Mouse (Mus musculus) c-Kit-positive CD71-positive TER-119-negative erythroid progenitor cells, embryonic 14.5 days (primary cell): ENCODE results near the gene Gm28043.
"Not testable (repeated sequence)": the region's sequence is repeated elsewhere in the genome, so short reads cannot be mapped to it uniquely, and the experiment has no call there.

ENCODE experiments used
- DNase-seq: peaks from one replicate; pipeline ENCODE4 v3.0.0-alpha.2; 2013; ENCODE audit warnings: low read depth

Gm28043 gene

DNA sequence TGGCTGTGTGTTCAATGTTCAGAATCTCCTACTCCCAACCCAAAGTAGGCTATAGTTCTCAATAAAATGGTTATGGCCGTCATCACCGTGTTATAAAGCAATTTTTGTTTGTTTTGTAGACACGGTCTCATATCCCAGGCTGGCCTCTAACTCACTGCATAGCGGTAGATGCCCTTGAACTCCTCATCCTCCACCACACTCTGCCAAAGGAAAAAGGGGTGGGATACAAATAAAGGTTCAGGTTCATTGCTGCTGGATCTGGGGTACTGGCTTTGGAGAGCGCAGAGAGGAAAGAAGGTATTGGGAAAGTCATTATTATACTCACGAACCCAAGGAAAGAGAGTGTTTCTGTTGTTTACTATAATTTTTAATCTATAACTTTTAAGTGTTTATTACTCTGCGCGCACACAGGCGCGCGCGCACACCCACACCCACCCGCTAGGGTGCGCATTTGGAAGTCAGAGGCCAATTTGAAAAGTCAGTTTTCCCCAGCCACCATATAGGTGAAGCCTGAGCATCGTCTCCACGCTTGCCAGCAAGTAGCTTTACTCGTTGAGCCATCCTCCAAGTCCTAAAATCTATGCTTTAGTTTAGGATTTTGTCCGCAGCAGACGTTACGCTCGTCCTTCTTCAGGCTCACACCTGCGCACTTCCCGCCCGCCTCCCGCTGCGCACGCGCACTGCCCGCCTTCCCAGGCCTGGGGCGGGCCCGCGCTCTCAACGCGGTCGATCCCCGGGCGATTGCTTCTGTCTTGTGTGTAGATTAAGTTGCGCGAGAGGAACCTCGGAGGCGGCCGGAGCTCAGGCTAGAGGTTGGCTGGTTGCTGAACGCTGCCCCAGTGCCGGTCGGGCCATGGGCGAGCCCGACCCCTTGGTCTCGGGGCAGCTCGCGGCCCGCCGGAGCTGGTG is at the start of gene Gm28043, which contains the start of gene Rnf8:
Gene Gm28043 (plus strand): TSS at position 762 of the 909 bp plus-strand sequence.
Gene Rnf8 (plus strand): TSS at position 676 of the 909 bp plus-strand sequence.
- peak; percentile 92 for DNase-seq

DNA sequence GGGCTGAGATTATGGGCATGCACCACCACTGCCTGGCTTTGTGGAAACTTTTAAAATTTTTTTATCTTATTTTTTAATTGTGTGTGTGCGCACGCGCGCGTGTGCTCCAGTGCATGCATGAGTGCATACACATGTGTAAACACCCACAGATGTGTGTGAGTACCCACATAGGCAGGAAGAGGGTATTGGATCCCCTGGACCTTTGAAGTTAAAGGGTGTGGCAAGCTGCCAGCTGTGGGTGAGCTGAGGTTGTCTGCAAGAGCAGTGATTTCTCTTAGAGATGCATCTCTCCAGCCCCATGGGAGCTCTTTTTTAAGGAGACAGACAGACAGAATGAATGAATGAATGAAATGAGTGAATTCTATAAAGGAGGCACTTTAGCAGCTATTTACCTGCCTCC is 49.2 kb upstream of the Gm28043 start:
- DNase-seq: no peak

DNA sequence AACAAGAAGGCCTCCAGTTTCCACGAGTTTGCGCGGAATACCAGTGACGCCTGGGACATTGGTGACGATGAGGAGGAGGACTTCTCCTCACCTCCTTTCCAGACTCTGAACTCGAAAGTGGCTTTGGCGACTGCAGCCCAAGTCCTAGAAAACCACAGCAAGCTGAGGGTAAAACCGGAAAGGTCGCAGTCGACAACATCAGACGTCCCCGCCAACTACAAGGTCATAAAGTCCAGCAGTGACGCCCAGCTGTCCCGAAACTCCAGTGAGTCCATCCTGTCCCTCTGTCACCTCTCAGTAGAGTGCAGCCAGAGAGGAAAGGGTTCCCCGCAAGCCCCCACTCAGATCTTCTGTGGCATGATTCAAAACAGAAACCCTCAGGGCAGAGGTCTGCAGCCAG is 46.2 kb upstream of the Gm28043 start:
- no peak for DNase-seq

DNA sequence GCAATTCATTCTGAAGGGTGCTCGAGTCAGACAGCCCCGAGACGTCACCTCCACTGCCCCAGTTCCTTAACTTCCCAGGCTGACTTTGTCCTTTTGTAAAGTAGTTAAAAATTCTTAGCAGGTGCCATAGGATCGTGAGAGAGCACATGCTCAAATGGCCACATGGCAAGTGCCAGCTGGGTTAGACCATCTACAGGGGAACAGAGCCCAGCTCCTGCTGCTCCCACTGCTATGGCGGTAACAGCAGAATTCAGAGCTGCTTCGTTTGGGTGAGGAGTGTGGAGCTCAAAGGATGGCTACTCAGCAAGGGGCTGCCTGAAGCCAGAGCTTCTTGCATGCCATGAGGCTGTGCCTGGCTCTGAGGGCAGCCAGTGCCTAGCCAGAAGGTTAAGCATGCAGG is 44.8 kb upstream of the Gm28043 start:
- no peak for DNase-seq

DNA sequence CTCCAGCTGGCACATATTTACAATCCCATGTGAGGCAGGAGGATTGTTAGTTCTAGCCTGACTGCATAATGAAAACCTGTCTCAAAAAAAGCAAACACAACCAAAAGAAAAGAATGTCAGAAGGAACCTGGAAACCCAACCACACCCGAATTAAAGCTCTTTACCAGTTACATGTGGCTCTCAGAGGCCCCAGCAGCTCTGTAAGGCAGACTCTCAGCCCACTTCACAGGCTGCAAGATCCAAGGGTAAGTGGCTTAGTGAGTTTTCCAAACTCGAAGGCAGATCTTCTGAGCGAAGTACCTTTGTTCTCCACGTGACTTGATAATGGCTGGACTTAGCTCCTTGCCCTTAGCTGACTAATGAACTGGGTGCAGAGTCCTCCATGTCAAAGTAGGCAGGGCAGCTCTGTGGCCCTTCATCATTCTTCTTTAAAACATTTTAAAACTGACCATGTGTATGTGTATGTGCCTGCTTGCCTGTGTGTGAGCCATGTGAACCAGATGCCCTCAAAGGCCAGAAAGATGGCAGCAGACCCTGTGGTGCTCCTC is 35.0 kb upstream of the Gm28043 start:
- no peak for DNase-seq

DNA sequence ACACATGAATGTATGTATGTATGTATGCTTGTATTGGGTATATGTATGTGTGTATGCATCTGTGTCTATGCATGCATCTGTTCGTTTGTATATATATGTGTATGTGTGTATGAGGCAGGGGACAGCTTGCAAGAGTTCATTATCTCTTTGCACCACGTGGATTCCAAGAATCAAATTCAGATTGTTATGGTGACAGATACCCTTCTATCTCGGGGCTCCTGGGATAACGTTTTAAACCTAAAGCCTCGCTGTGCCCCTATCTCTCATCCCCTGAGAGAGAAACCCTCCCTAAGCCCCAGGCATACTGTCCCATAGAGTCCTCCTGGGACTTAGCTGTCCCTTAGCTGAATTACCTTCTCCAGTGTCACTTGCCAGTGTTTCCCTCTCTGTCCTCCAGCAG is 31.1 kb upstream of the Gm28043 start:
- peak; percentile 28 for DNase-seq

DNA sequence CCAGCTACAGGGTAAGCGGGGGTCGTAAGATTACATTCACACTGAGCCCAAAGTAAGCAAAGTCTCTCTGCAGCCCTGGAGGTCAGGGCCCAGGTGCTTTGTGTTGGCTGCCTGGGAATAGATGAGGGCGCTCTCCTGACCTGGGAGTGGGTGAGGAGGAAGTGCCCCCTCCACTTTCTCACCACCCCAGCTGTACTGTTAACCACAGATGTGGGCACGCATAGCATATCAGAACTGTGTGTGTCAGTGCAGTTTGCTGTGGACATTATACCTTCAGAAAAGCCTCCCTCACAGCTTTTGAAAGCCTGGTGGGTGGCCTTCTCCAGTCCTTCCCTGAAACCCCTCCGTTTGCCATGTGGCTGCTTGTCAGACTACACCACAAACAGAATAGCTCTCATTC is 30.4 kb upstream of the Gm28043 start:
- DNase-seq: no peak

DNA sequence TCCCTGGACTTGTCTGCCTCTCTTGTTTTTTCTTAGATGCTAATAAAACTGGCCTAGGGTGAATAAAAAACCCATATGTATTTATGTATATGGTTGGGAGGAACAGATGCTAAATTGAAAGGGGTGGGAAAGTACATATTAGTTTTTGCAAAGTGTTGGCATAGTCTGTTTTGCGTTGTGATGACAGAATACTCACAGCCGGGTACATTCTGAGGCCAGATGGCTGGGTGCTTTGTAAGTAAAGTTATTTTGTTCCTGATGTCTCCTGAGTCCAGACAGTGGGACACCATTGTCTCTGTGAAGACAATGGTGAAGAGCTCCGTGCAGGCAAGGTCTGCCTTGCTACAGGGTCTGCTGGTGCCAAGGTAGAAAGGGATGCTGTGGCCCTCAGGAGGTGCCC is 29.9 kb upstream of the Gm28043 start:
- no peak for DNase-seq

DNA sequence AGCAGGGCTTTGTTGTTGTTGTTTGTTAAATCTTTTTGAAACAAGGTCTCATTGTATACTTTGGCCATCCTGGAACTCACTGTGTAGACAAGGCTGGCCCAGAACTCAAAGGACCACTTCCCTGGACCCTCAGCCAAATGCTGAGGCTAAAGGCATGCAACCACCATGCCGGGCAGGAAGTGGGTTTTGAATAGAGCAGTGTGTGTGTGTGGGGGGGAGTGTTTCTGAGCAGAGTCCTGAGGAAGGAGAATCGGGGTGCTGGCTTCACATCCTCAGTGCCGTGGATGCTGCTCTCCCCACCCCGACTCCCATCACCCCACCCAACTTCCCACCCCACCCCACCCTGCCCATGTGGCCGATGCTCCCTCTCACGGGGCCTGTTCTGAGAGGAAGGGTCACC is 29.2 kb upstream of the Gm28043 start:
- no peak for DNase-seq

DNA sequence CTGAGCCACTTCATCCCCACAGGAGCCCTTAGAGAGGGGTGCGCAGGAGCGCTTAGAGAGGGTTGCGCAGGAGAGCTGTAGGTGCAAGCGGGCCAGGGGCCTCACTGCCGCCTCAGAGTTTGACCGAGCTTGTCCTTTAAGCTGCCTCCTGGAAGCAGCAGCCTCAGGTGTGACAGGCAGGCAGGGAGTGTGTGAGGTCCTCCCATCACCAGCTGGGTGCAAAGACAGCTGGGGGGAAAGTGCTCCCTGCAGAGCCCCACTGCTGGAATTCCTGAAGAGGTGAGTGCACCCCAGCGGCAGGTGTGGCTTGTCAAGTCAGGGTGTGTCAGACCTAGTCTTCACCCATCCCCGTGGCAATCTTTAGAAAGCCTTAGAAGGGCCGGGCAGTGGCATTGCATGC is 27.8 kb upstream of the Gm28043 start:
- no peak for DNase-seq

DNA sequence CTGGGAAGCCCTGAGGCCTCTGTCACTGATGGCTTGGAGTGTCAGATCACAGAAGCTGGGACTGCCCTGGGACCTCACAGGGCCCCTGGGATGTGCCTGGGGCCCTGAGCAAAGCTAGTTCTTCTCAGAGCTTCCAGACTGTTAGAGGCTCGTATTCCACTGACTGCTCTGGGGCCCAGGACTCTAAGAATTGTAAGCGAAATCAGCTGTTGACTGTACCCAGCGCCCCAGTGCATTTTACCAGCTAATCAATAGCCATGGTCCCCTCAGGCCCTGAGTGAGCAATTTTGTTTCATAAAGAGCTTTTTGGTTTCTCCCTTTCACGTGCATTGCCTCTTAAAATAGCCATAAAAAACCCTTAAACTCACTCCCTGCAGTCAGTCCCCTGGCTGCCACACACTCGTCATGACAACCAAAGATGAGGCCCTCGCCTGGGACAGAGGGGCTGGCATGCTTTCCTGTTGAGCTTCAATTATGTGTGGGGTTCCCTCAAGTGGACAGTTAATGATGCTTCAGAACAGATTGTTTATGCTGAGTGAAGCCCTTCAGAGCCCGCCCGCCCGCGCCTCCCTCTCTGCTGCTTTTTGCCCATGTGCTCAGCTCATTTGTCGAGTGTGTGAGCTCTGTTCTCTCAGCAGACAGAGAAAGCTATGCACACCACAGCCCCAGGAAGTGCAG is 25.3 kb upstream of the Gm28043 start:
- no peak for DNase-seq

DNA sequence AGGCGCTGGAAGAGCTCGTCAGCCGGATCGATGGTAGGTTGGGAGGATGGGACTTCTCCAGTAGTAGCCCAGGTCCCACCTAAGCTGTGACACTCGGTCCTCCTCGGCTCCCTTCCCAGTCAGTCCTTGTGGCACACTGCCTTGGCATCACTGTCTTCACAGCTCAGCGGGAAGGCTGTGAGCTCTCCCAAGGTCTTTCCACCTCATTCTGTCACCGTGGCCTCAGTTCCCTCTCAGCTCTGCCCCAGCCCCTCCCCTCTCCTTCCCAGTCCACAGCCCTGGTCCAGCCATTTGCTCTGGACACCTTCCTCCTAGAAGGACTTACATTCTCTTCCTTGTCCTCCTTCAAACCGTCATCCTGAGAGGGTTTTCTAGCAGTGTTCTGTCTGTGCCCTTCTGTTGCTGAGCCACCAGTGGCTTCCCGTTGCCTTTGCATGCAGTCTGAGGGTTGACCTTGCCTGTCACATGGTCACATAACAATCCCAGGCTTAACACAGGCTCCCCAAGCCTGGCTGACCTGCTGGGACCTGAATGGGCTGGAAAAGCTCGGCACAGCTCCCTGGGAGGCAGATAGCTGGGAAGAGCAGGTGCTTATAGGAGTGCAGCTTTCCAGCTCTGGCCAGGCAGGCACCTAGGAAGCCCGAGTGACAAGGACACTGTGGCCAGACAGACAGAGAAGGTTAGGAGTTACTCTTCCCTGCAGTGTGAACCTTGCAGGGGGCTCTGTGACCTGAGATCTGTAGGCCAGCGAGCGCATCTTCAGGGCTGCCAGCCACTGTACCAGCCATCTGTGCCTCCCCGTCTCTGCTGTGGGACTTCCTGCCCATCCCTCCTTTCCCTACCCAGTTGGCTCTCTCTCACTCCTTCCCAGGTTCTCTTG is 18.5 kb upstream of the Gm28043 start:
- DNase-seq: no peak

DNA sequence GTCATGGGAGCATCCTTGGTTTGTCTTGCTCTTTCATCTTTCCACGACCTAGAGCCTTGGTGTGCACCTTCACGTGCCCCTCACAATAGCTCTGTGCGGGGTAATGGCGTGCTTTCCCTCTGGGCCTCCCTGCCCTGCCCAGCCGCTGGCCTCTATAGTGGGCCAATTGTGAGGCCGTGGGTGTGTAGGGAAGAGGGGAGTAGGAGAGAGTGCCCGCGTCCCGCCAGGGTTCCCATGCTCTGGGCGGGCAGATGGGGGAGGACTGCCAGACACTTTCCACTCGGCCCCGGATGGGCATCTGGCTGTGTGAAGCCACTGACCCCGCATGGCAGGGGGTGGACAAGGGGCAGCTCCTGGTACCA is 17.9 kb upstream of the Gm28043 start:
- no peak for DNase-seq

DNA sequence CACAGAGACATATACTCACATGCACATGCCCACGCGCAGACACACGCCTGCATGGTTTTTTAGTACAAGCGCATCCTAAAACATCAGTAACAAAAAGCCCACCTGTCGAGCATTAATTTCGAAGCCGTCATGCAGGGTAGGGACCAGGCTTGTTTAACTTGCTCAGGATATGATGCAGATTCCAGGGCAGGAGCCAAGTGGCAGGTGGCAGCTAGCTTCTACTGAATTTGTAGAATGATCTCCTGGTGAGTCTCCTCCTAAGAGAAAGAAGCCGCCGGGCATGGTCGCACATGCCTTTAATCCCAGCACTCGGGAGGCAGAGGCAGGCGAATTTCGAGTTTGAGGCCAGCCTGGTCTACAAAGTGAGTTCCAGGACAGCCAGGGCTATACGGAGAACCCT is 15.6 kb upstream of the Gm28043 start:
- DNase-seq: no peak

DNA sequence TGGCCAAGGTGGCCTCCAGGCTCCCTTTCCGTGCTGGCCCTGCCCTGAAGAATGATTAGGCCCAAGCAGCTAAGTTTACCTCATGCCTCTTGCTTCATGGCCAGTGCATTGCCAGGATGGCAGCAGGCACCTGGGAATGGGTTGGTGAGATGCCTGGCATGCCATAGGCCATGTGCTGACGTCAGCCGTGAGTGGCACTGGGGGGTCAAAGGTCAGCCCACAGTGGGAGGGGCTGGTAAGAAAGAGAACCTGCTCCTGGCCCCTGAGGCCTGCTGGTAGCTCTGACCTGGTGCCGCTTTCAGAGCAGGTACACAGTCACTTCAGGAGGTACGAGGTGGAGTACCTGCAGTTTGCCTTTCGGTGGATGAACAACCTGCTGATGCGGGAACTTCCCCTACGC is 15.1 kb upstream of the Gm28043 start:
- no peak for DNase-seq

DNA sequence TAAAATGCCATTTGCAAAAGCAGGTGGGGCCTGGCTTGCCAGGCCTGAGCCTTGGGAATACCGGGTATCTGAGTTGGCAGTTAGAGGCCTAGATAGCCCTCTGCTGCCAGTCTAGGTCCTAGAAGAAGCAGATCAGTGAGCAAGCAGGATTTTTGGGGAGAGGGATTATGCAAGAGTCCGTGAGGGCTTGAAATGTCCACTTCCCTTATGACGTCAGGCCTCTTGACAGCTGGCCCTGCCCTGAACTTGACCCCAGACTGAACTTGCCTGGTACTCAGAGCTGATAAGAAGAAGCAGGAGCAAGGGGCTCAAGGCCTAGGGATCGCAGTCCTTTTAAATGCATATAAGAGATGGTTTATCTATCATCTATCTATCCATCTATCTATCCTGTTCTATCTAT is 13.3 kb upstream of the Gm28043 start:
- no peak for DNase-seq

DNA sequence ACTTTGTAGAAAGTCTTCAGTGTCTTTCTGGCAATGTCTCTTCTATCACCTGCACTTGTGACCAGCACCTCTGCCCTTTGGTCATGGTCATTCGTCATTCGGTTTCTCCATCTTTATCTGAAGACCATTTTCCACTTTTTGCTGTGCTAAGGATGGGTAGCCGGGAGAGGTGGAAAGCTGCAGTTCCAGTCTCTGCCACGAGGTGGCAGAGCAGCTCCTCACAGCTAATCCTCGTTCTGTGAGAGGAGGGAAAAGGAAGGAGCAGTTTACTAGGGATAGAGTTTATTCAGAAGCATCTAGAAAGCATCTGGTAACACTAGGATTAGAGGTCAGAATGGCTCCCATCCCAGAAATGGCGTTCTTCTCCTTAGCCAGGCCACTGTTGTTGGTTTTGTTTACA is 11.4 kb upstream of the Gm28043 start:
- peak; percentile 55 for DNase-seq

DNA sequence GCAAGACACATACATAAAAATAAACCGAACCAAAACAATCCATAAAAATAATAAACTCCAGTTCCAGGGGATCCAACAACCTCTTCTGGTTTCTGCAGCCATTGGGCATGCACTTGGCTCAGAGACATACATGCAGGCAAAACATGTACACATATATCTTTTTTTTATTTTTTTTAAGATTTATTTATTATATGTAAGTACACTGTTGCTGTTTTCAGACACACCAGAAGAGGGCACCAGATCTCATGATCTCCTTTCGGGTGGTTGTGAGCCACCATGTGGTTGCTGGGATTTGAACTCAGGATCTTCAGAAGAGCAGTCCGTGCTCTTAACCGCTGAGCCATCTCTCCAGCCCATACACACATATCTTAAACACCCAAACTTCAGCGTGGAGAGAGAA is 1.2 kb upstream of the Gm28043 start:
- DNase-seq: not testable (repeated sequence)

DNA sequence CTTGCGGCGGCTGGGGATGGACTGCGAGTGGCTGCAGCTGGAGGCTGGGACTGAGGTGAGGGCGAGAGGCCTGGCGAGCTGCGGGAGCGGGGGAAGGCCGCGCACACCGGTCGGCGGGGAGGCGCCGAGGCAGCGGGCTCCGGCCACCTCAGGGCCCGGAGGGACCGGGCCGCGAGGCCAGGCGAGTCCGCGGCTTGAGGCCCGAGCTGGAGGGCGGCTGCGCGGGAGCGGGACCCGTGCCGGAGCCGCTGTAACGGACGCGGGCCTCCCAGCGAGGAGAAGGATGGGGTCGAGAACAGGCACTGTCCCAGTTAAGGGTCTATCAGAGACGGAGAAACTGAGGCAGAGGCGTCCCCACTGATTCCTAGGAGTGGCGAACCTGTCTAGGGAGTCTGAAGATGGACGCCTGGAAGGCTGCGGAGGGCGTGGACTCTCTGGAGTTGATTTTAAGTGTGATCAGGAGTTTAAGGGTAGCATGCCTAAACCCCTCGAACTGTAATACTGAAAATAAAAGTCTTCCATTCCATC is 412 bp downstream of the Gm28043 start:
- no peak for DNase-seq

DNA sequence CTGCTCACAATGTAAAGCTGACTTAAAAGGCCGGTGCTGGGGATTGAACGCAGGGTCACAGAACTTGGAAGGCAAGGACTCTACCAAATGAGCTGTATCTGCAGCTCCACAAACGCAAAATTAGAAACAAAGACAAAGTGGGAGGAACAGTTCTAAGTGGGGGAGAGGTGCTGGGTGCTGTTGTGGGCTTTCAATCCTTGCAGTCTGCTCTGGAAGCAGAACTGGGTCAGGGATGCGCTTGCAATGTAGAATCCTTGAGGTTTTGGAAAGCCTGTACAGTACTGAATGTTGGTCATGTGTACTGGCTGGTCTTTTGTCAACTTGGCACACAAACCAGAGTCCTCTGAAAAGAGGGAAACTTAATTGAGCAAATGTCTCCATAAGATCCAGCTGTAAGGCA is 940 bp downstream of the Gm28043 start:
- DNase-seq: no peak

DNA sequence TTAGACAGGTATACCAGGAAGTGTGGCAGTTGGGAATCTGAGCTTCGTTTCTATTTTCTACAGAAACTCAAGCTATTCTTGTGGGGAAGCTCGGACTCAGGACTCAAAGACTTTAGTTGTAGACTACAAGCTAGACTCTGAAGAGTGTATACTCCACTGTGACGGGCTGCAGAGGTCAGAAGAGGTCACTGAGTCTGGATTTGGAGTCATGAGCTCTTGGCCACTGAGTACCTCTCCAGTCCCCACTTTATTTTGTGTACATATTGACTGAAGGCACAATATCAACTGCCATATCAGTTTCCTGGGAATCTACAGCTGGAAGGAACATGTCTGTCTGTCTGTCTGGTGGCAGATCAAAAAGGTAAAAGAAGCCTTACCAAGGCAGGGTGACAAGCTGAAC is 4.6 kb downstream of the Gm28043 start:
- no peak for DNase-seq

DNA sequence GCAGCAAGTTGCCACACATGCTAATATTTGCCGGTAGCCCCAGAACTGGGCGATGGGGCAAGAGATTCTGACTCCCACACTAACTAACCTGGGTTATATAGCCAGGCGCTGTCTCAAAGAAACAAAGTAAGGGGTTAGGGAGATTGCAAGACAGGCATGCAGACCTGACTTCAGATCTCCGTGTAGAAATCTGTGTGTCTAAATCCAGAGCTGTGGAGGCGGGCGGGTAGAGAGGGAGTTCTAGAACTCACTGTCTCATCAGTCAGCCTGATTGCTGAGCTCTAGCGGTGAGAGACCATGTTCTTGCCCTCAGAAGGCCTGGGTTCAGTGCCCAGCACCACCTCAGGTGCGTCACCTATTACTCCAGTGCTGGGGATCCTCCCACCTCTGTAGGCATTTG is 8.8 kb downstream of the Gm28043 start:
- DNase-seq: no peak
